Mouse (Mus musculus): ENCODE data around the gene Golga1. TPM values are rescaled to one million over a fixed set of nuclear protein-coding genes. Genes with fewer than 3 reads are reported as not detected.
"Not testable (repeated sequence)": the region's sequence is repeated elsewhere in the genome, so short reads cannot be mapped to it uniquely, and the experiment has no call there.

Gene Golga1
- polyA plus RNA-seq, 1 experiment from 2014 or later, result 37.9 TPM

DNA sequence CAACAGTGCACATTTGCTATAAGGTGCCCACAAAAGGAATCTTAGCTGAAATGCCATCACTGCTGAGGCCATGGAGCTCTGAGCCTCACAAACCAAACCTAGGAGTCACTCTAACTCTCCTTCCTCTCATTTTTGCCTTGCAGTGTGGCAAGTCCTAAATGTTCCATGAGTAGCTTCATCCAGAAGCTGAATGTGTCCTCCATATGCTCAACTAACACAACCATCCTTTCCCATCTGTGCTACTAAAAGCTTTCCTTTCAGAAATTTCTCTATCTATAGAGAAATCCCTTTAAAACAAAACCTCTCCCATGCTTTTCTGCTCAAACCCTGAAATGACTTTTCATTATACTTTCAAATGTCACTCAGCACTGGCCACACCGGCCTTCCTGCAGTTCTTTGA is 33.7 kb downstream of the Golga1 start:
- Histone ChIP-seq H3K27me3 (no peaks in the 10 kb centered on the region), H3K27ac (no peak overlapping the region), H3K9ac (no peak overlapping the region), H3K9me3 (no peaks in the 10 kb centered on the region), H3K4me3 (replicated peaks) (no peak overlapping the region), H3K4me2 (no peak overlapping the region), H3K4me1 (no peaks in the 10 kb centered on the region), H3K36me3 (replicated peaks) (peaks cover 82% of the 10 kb centered on the region)
- WGBS, result 85% methylated on average over 1 of the region's 1 CpGs
- ATAC-seq (ENCODE audit: low FRiP score), result no peak

DNA sequence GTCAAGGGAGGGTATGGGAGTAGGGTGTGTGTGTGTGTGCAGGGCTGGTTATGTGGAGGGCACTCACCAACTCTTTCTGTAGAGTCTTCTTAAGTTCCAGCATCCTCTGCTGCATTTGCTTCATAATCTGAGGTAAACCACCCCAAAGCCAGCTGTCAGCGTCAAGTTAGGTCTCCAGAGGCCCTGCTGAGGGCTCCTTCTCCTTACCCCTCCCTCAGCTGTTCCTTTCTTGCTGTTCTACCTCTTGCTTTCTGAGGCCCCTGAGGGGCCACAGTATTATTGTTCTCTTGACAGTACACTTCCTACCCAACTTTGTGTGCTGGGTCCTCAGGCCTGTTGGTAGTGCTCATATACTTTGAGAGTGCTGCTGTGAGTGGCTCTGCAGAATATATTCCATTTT is 45.3 kb downstream of the Golga1 start:
- Histone ChIP-seq H3K9ac (no peak overlapping the region), H3K36me3 (replicated peaks) (peaks cover 88% of the 10 kb centered on the region), H3K9me3 (no peaks in the 10 kb centered on the region), H3K27me3 (no peaks in the 10 kb centered on the region), H3K4me1 (no peaks in the 10 kb centered on the region), H3K4me2 (no peak overlapping the region), H3K27ac (no peak overlapping the region), H3K4me3 (replicated peaks) (no peak overlapping the region)
- no peak for ATAC-seq (ENCODE audit: low FRiP score)
- 94% methylated on average over 1 of the region's 1 CpGs for WGBS

DNA sequence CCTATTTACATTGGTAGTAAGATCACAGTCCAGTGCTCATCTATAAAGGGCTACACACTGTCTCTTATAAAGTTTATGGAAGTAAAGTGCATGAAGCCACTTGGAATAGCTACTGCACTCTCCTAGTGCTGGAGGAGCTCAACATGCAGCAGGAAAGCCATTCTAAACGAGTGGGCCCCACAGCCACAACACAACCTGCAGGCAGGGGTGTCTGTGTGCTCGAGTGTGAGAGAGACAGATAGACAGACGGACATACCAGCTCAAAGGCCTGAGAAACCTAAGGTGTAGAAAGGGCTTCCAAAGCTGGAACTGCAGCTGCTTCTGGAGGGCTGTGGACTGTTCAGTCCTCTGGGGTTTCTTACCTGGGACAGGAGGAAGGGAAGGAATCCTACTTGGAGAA is 48.8 kb downstream of the Golga1 start:
- WGBS, result 84% methylated on average over 3 of the region's 3 CpGs
- Histone ChIP-seq H3K27me3 (no peaks in the 10 kb centered on the region), H3K9ac (no peak overlapping the region), H3K4me1 (0 out of 2 replicates have a peak, but pooled peaks cover 4% of the 10 kb centered on the region), H3K4me3 (replicated peaks) (no peak overlapping the region), H3K4me2 (no peak overlapping the region), H3K9me3 (no peaks in the 10 kb centered on the region), H3K27ac (no peak overlapping the region), H3K36me3 (replicated peaks) (peaks cover 89% of the 10 kb centered on the region)
- ATAC-seq (ENCODE audit: low FRiP score), result no peak

DNA sequence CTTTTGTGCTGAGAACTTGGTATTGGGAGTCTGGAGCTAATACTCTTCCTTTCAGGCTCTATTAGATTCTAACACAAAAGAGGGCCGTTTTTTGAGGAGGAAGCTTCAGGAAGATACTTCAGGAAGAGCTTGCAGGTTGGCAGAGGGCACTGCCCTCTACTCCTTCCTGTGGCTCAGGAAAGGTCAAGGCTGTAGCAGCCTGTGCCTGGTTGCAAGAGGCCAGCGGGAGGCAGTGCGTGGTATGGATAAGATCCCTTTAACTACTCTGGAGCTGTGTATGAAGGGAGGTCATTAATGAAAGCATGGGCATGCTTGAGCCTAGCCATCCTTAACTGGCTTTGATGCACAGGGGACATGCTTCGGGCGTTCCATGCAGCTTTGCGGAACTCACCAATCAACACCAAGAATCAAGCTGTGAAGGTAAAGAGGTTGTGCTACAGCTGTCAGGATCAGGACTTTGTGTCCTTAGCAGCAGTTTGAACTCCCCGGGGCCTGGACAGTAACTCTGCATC is 52.5 kb downstream of the Golga1 start:
- Histone ChIP-seq H3K36me3 (replicated peaks) (peaks cover 57% of the 10 kb centered on the region), H3K27me3 (no peaks in the 10 kb centered on the region), H3K9ac (no peak overlapping the region), H3K4me1 (peaks cover 20% of the 10 kb centered on the region), H3K9me3 (no peaks in the 10 kb centered on the region), H3K27ac (no peak overlapping the region), H3K4me2 (no peak overlapping the region), H3K4me3 (replicated peaks) (no peak overlapping the region)
- 86% methylated on average over 7 of the region's 7 CpGs for WGBS
- no peak for ATAC-seq (ENCODE audit: low FRiP score)

DNA sequence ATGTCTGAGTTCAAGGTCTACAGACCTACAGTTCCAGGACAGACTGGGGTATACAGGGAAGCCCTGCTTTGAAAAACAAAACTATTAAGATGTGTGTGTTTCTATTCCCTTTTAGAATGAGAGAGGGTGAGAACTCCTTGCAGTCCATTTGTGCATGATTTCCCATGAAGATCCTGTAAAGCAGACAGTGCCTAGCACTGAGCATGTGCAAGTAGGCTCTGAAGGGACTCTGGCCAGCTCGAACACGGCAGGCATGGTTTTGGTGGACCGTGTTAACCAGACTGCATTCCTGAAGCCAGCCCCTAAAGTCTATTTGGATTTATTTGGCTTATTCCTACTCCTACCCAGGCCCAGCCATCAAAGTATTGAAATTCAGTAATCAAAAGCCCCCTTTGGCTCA is 53.4 kb downstream of the Golga1 start:
- Histone ChIP-seq H3K9ac (peak overlapping the region; percentile 4; the same call in 1 of the 2 replicates), H3K4me2 (no peak overlapping the region), H3K36me3 (replicated peaks) (peaks cover 48% of the 10 kb centered on the region), H3K9me3 (no peaks in the 10 kb centered on the region), H3K27ac (no peak overlapping the region), H3K4me3 (replicated peaks) (no peak overlapping the region), H3K27me3 (no peaks in the 10 kb centered on the region), H3K4me1 (peaks cover 24% of the 10 kb centered on the region)
- 92% methylated on average over 3 of the region's 3 CpGs for WGBS
- ATAC-seq (ENCODE audit: low FRiP score), result no peak

DNA sequence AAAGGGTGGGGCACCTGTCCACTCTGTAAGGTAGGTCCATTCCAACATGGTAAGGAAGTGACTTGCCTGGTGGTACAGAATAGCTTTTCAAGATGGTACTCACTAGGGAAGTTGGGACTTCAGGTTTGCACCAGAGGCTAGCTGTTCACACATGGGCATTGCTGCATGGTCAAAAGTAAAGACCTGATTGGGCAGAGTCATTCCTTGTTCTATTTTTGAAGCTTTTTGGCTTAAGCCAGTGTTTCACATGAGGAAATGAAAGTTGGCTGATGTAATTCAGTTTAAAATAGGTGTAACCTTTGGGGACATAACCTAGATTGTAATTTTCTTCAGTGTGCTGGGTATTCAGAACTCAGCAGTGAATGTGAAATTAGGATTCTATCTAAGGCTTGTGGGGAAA is 54.1 kb downstream of the Golga1 start:
- Histone ChIP-seq H3K36me3 (replicated peaks) (peaks cover 42% of the 10 kb centered on the region), H3K27ac (no peak overlapping the region), H3K4me2 (no peak overlapping the region), H3K27me3 (no peaks in the 10 kb centered on the region), H3K9ac (no peak overlapping the region), H3K4me3 (replicated peaks) (no peak overlapping the region), H3K4me1 (peaks cover 26% of the 10 kb centered on the region), H3K9me3 (no peaks in the 10 kb centered on the region)
- ATAC-seq (ENCODE audit: low FRiP score), result no peak

DNA sequence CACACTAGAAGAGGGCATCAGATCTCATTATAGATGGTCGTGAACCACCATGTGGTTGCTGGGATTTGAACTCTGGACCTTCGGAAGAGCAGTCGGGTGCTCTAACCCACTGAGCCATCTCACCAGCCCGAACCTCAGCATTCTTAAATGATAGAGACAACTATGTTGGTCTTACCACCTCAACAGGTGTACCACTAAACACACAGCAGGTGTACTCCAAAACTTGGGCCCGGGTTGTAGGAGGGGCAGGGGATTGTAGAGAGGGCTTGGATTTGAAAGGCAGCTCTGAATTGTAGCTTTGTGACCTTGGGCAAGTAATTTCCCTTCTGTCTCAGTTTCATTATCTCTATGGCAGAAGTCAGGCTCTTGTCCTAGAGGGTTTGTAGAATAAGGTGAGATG is 55.2 kb downstream of the Golga1 start:
- not testable (repeated sequence) for ATAC-seq (ENCODE audit: low FRiP score); H3K9me3 ChIP-seq; H3K4me2 ChIP-seq; H3K27ac ChIP-seq; H3K9ac ChIP-seq; H3K27me3 ChIP-seq; H3K4me3 ChIP-seq (replicated peaks)
- Histone ChIP-seq H3K4me1 (peaks cover 33% of the 10 kb centered on the region), H3K36me3 (replicated peaks) (peaks cover 32% of the 10 kb centered on the region)
- WGBS, result 89% methylated on average over 5 of the region's 5 CpGs

DNA sequence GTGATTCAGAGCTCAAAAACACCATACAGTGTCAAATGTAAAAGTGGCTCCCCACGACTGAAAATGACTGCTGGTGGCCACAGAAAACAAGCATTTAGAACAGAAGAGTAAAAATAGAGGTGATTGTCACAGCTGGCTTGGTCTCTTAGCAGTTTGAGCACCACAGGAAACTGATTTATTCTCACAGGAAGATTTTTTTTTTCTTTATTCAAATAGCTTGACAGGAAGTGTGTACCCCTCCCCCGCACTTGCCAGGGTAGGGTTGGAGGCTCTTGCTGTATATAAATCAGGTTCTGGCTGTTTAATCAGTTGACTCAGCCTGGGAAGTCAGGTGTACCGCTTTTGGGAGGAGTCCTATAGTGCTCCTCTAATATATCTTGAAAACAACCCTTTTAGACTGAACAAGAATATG is 56.4 kb downstream of the Golga1 start:
- Histone ChIP-seq H3K4me1 (peaks cover 37% of the 10 kb centered on the region), H3K27ac (peak overlapping the region; percentile 89; the same call in 1 of the 2 replicates), H3K9ac (peak overlapping the region; percentile 94), H3K4me3 (replicated peaks) (peak overlapping the region; percentile 95), H3K27me3 (no peaks in the 10 kb centered on the region), H3K36me3 (replicated peaks) (peaks cover 20% of the 10 kb centered on the region), H3K4me2 (peak overlapping the region; percentile 93), H3K9me3 (no peaks in the 10 kb centered on the region)
- 37% methylated on average over 3 of the region's 3 CpGs for WGBS
- no peak for ATAC-seq (ENCODE audit: low FRiP score)

DNA sequence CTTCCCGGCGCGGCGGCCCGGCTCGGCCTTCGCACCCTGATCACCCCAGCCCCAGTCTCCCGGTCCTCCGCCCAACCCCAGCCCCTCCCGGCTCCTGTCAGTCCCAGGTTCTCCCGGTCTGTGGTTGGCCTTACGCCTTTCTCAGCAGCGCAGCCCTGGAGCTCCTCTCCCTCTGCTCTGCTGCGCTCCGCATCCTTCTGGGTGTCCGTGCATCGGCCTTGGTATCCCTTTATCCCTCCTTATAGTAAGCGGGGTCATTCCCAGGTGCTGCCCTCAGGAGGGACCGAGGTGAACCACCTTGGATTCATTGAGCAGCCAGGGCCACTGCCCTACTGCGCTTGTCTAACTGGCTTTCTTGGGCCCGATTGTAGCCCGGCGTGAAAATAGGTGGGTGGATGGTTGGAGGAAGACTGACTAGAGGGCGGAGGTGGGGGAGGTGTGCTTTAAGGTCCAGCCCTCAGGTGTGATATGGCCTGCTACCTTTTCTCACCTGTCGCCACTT is 56.9 kb downstream of the Golga1 start:
- peak; percentile 60 for ATAC-seq (ENCODE audit: low FRiP score)
- Histone ChIP-seq H3K36me3 (replicated peaks) (peaks cover 20% of the 10 kb centered on the region), H3K27ac (peak overlapping the region; percentile 89), H3K9me3 (no peaks in the 10 kb centered on the region), H3K27me3 (no peaks in the 10 kb centered on the region), H3K4me3 (replicated peaks) (peak overlapping the region; percentile 95), H3K4me2 (peak overlapping the region; percentile 93), H3K4me1 (peaks cover 38% of the 10 kb centered on the region), H3K9ac (peak overlapping the region; percentile 94)
- under 1% methylated on average over 23 of the region's 25 CpGs for WGBS

DNA sequence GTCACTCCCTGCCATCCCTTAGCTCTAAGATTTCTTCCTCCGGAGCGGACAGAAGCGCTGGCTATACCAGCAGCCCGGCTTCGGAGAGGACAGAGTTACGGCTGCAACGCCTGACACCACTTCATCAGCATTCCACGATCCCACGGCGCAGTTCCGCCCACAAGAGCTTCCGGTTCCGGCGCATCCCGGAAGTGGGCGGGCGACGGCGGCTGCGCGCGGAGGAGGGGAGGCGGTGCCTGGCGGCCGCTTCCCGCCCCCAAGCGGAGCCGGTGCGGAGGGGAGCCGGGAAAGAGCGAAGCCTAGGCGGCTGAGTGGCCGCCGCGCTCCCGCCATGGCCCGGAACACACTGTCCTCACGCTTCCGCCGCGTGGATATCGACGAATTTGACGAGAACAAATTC is 57.5 kb downstream of the Golga1 start:
- Histone ChIP-seq H3K27ac (peak overlapping the region; percentile 89), H3K4me3 (replicated peaks) (peak overlapping the region; percentile 95), H3K9me3 (no peaks in the 10 kb centered on the region), H3K9ac (peak overlapping the region; percentile 94), H3K4me1 (peaks cover 43% of the 10 kb centered on the region), H3K36me3 (replicated peaks) (peaks cover 20% of the 10 kb centered on the region), H3K27me3 (no peaks in the 10 kb centered on the region), H3K4me2 (peak overlapping the region; percentile 93)
- WGBS, result 0% methylated on average over 40 of the region's 44 CpGs
- ATAC-seq (ENCODE audit: low FRiP score), result peak; percentile 90

DNA sequence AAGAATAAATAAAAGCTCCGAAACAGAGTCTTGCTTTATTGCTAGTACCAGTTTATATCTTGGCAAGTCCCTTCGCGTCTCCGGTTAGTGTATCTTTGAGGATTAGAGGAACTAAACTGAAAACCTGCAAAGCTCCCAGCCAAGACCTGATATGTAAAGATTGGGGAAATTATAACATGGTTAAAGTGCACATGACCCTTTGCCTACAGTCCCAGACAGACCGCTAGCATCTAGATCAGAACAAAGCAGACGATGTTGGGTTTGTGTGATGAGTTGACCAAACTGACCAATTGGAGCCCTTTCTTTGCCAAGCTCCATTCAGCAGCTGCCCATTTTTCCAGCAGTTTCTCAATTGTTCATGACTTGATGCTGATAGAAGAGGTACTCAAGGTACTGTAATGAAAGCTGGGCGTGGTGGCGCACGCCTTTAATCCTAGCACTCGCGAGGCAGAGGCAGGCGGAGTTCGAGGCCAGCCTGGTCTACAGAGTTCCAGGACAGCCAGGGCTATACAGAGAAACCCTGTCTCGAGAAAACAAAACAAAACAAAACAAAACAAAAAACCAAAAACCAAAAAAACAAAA is 59.1 kb downstream of the Golga1 start:
- H3K9ac ChIP-seq, result no peak overlapping the region
- no peak overlapping the region for H3K27ac ChIP-seq
- H3K4me3 ChIP-seq (replicated peaks), result peak overlapping the region; percentile 74
- H3K27me3 ChIP-seq, result no peaks in the 10 kb centered on the region
- H3K9me3 ChIP-seq, result no peaks in the 10 kb centered on the region
- no peak for ATAC-seq (ENCODE audit: low FRiP score)
- peak overlapping the region; percentile 82 for H3K4me2 ChIP-seq
- WGBS, result 90% methylated on average over 14 of the region's 14 CpGs
- peaks cover 27% of the 10 kb centered on the region for H3K36me3 ChIP-seq (replicated peaks)
- peaks cover 48% of the 10 kb centered on the region for H3K4me1 ChIP-seq

DNA sequence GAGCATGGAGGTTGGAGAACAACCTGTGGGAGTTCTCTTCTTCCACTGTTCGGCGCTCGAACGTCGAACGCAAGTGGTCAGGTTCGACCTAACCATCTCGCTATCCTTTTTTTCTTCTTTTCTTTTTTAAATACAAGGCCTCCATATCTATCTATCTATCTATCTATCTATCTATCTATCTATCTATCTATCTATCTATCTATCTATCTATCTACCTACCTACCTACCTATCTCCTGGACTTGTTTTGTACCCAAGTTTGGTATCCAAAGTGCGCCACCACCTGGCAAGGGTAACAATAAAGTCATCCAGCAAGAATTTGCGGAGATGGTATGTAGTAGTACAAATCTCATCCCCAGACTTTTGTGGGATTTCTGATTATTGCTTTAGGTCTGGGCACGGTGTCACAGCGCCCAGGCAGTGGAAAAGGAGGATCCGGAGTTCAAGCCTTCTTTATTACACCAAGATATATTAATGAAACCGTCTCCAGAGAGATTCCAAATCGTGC is 59.7 kb downstream of the Golga1 start, which contains the start of gene Rpl35:
Gene Rpl35, minus strand, starts transcription at position 51 of the 506 bp plus-strand sequence.
- ATAC-seq (ENCODE audit: low FRiP score), result no peak
- peak within 1 kb of the TSS; percentile 82 for H3K4me2 ChIP-seq
- peaks cover 33% of the 10 kb centered on the region for H3K36me3 ChIP-seq (replicated peaks)
- H3K27ac ChIP-seq, result peak within 1 kb of the TSS; percentile 92
- H3K9ac ChIP-seq, result peak within 1 kb of the TSS; percentile 89
- no peaks in the 10 kb centered on the region for H3K9me3 ChIP-seq
- H3K4me3 ChIP-seq (replicated peaks), result peak within 1 kb of the TSS; percentile 74
- WGBS, result 12% methylated on average over 15 of the region's 15 CpGs
- H3K4me1 ChIP-seq, result peaks cover 48% of the 10 kb centered on the region
- H3K27me3 ChIP-seq, result no peaks in the 10 kb centered on the region

All from forebrain, embryonic 12.5 days (tissue).